Mouse (Mus musculus): Measurements from ENCODE around the gene Gng7. TPM values are rescaled to one million over a fixed set of nuclear protein-coding genes. Genes with fewer than 3 reads are reported as not detected.

Gng7 gene
- polyA plus RNA-seq, 1 experiment from 2014 or later: 1.2 TPM

DNA sequence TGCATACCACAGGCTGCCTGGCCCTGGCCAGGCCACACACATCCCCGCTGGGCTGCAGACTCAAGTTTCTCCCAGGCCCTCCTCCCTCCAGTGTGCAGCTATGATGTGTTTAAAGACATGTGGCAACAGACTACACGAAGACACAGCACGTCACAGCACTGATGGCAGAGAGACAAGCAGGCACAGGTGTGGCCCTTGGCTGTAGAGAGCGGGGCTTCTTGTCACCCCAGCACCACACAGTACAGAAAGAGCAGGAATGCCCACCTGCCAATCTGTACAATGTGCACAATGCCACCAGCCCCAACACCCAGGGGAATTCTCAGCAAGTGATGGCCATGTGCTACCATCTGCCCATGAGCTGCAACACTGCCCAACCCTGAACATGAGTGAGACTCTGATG is 103.4 kb downstream of the Gng7 start:
- H3K27me3 ChIP-seq (replicated peaks; ENCODE audit: control insufficient read depth, insufficient read depth, low read length): no peaks in the 10 kb centered on the region
- WGBS: 96% methylated on average over 4 of the region's 4 CpGs
- H3K9ac ChIP-seq (ENCODE audit: low read depth, low read length): no peak overlapping the region
- H3K4me2 ChIP-seq (replicated peaks; ENCODE audit: low read depth): no peak overlapping the region
- TF ChIP-seq CTCF (IDR thresholded peaks at IDR 0.05; ENCODE audit: low read depth): no peak
- H3K36me3 ChIP-seq (ENCODE audit: control insufficient read depth, insufficient read depth): peaks cover 31% of the 10 kb centered on the region
- H3K9me3 ChIP-seq (ENCODE audit: control insufficient read depth): no peaks in the 10 kb centered on the region
- ATAC-seq: no peak
- peaks cover 4% of the 10 kb centered on the region; the same call in 1 of the 2 replicates for H3K4me1 ChIP-seq (replicated peaks; ENCODE audit: control insufficient read depth, insufficient read depth, low read length)
- no peak overlapping the region for H3K4me3 ChIP-seq (ENCODE audit: low read depth, low read length)
- H3K27ac ChIP-seq (ENCODE audit: low read depth, low read length): no peak overlapping the region

- H3K4me2 ChIP-seq (replicated peaks; ENCODE audit: low read depth): no peak overlapping the region
- TF ChIP-seq CTCF (IDR thresholded peaks at IDR 0.05; ENCODE audit: low read depth): no peak
- H3K27ac ChIP-seq (ENCODE audit: low read depth, low read length): no peak overlapping the region
- H3K27me3 ChIP-seq (replicated peaks; ENCODE audit: control insufficient read depth, insufficient read depth, low read length): no peaks in the 10 kb centered on the region
- 94% methylated on average over 22 of the region's 22 CpGs for WGBS
- ATAC-seq: no peak
- no peaks in the 10 kb centered on the region for H3K9me3 ChIP-seq (ENCODE audit: control insufficient read depth)
- no peaks in the 10 kb centered on the region; the same call in 1 of the 2 replicates for H3K4me1 ChIP-seq (replicated peaks; ENCODE audit: control insufficient read depth, insufficient read depth, low read length)
- no peak overlapping the region for H3K4me3 ChIP-seq (ENCODE audit: low read depth, low read length)
- no peak overlapping the region for H3K9ac ChIP-seq (ENCODE audit: low read depth, low read length)
- peaks cover 44% of the 10 kb centered on the region for H3K36me3 ChIP-seq (ENCODE audit: control insufficient read depth, insufficient read depth)
Observed at GRCm38 (mm10) chr10:80909375-80910162, 105.2 kb downstream of the Gng7 start.

DNA sequence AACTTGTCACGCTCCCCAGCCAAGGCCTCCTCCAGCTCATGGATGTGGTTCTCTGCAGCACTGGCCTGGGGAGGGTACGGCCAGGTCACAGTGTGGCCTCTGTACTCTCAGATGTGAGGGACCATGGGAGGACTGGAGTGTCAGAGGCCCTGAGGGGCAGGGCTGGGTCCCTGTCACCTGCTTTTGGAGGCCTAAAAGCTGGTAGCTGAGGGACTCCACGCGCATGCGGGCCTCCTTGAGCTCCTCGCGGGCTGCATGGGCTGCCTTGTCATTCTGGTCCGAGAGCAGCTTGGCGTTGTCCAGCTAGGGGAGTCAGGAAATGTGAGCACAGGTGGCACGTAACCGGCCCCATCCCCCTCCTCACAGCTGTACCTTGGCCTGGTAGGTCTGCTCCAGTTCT is 110.0 kb downstream of the Gng7 start:
- no peak for ATAC-seq
- no peak overlapping the region for H3K4me3 ChIP-seq (ENCODE audit: low read depth, low read length)
- WGBS: 93% methylated on average over 11 of the region's 11 CpGs
- peaks cover 50% of the 10 kb centered on the region for H3K36me3 ChIP-seq (ENCODE audit: control insufficient read depth, insufficient read depth)
- no peaks in the 10 kb centered on the region for H3K27me3 ChIP-seq (replicated peaks; ENCODE audit: control insufficient read depth, insufficient read depth, low read length)
- no peak overlapping the region for H3K9ac ChIP-seq (ENCODE audit: low read depth, low read length)
- TF ChIP-seq CTCF (IDR thresholded peaks at IDR 0.05; ENCODE audit: low read depth): no peak
- H3K4me1 ChIP-seq (replicated peaks; ENCODE audit: control insufficient read depth, insufficient read depth, low read length): peaks cover 6% of the 10 kb centered on the region
- H3K4me2 ChIP-seq (replicated peaks; ENCODE audit: low read depth): no peak overlapping the region
- H3K27ac ChIP-seq (ENCODE audit: low read depth, low read length): no peak overlapping the region
- H3K9me3 ChIP-seq (ENCODE audit: control insufficient read depth): no peaks in the 10 kb centered on the region

DNA sequence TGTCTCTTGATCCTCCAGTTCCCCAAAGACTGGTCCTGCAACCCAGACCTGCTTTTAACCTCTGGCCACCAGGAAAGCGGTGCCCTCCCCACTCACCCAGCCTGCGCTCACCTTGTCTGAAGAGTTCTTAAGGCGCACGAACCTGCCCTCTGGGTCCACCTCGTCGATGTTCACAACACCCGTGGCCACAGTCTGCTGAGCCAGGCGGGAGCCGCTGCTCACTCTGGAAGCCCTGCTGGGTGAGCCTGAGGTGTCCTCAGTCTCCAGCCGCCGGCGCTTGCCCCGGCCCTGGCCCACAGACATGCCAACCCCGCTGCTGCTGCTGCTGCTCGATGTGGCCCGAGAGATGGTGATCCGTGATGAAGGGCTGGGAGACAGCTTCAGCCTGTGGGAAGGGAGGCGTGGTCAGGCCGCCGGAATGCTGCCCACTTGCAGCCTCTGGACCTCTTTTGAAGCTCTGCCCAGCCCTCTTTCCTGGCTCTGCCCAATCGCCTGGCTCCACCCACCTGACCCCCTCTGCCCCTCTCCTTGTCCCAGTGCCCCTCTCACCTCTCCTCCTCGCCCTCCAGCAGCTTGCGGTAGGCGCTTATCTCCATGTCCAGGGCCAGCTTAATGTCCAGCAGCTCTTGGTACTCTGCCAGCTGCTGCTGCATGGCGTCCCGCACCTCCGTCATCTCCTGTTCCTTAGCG is 110.6 kb downstream of the Gng7 start:
- Histone ChIP-seq H3K9me3 (ENCODE audit: control insufficient read depth) (no peaks in the 10 kb centered on the region), H3K4me3 (ENCODE audit: low read depth, low read length) (no peak overlapping the region), H3K9ac (ENCODE audit: low read depth, low read length) (no peak overlapping the region), H3K27ac (ENCODE audit: low read depth, low read length) (no peak overlapping the region), H3K4me2 (replicated peaks; ENCODE audit: low read depth) (no peak overlapping the region), H3K27me3 (replicated peaks; ENCODE audit: control insufficient read depth, insufficient read depth, low read length) (no peaks in the 10 kb centered on the region), H3K4me1 (replicated peaks; ENCODE audit: control insufficient read depth, insufficient read depth, low read length) (peaks cover 11% of the 10 kb centered on the region), H3K36me3 (ENCODE audit: control insufficient read depth, insufficient read depth) (peaks cover 44% of the 10 kb centered on the region)
- no peak for ATAC-seq
- WGBS: 85% methylated on average over 28 of the region's 28 CpGs
- TF ChIP-seq CTCF (IDR thresholded peaks at IDR 0.05; ENCODE audit: low read depth): no peak

- no peak overlapping the region for H3K4me2 ChIP-seq (replicated peaks; ENCODE audit: low read depth)
- H3K9ac ChIP-seq (ENCODE audit: low read depth, low read length): no peak overlapping the region
- TF ChIP-seq CTCF (IDR thresholded peaks at IDR 0.05; ENCODE audit: low read depth): no peak
- no peaks in the 10 kb centered on the region for H3K27me3 ChIP-seq (replicated peaks; ENCODE audit: control insufficient read depth, insufficient read depth, low read length)
- H3K4me1 ChIP-seq (replicated peaks; ENCODE audit: control insufficient read depth, insufficient read depth, low read length): peaks cover 11% of the 10 kb centered on the region
- no peaks in the 10 kb centered on the region for H3K9me3 ChIP-seq (ENCODE audit: control insufficient read depth)
- no peak for ATAC-seq
- H3K4me3 ChIP-seq (ENCODE audit: low read depth, low read length): no peak overlapping the region
- no peak overlapping the region for H3K27ac ChIP-seq (ENCODE audit: low read depth, low read length)
- 90% methylated on average over 10 of the region's 10 CpGs for WGBS
- peaks cover 44% of the 10 kb centered on the region for H3K36me3 ChIP-seq (ENCODE audit: control insufficient read depth, insufficient read depth)
Observed at GRCm38 (mm10) chr10:80903282-80903681, 111.5 kb downstream of the Gng7 start.

DNA sequence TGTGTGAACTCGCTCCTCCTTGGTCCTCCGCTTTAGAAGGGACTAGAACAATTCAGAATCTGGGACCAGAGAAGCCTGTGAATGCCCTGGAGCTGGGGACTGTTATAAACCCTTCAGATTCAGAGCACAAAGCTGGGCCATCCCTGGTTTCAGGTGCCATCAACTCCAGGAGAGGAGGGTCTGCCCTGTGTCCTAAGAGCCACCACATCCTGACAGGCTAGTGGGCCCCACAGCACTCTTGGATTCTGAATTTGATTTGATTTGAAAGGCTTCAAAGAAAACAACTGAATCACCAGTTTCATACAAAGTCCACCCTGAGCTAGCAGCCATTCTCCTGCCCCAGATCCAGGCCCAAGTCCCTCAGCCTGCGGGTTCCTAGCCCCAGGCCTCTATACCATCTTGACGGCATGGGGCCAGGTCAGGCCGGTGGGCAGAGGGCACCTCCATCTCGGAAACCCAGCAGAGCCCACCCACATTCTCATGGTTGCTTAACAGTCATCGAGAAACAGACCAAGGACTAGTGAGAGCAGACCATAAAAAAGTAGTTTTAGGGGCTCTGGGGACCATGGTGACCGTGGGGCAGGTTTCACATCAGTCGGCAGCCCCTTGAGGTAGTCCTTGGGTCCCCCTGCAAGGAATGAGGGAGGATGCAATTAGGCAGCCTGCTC is 112.3 kb downstream of the Gng7 start:
- Histone ChIP-seq H3K27me3 (replicated peaks; ENCODE audit: control insufficient read depth, insufficient read depth, low read length) (no peaks in the 10 kb centered on the region), H3K36me3 (ENCODE audit: control insufficient read depth, insufficient read depth) (peaks cover 40% of the 10 kb centered on the region), H3K4me1 (replicated peaks; ENCODE audit: control insufficient read depth, insufficient read depth, low read length) (peaks cover 11% of the 10 kb centered on the region), H3K9ac (ENCODE audit: low read depth, low read length) (no peak overlapping the region), H3K9me3 (ENCODE audit: control insufficient read depth) (no peaks in the 10 kb centered on the region), H3K4me2 (replicated peaks; ENCODE audit: low read depth) (no peak overlapping the region), H3K4me3 (ENCODE audit: low read depth, low read length) (no peak overlapping the region), H3K27ac (ENCODE audit: low read depth, low read length) (no peak overlapping the region)
- TF ChIP-seq CTCF (IDR thresholded peaks at IDR 0.05; ENCODE audit: low read depth): no peak
- no peak for ATAC-seq
- WGBS: 94% methylated on average over 9 of the region's 9 CpGs
